In the genomic region with DNA sequence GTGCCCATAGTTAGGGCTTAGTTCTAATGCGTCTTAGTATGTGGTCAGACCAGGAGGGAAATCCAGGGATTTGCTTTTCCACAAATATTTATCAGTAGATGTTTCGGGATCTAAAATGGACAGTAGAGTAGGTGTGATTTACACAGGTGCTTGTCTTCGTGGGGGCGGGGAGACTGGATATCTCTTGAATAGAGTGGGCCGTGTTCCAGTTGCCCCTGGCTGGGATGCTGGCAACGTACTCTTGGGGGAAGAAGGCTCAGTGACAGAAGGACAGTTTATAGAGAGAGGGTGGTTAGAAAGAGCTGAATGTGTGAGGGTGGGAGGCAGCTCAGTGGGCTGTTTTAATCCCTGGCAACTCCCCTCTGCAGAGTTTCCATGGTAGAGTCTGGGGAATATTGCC, we compare ENCODE assay signal across 29 mouse cellular contexts.
A peak's percentile ranks its signal among the peaks of the same experiment; 100 is the strongest.
DNase-seq lines count a peak whose midpoint lies in the region; ATAC-seq and TF ChIP-seq lines count a peak whose summit lies in the region.
"Had no signal": no experiment of that assay in that cellular context is flagged by ENCODE, and none has a peak within 500 bp of the region (broad histone marks: within the 10 kb centered on the region; RNA-seq: fewer than 3 reads in every experiment).

No protein-coding gene starts in this region.

- in situ Hi-C loops in ES-E14 (cut with MboI; ENCODE audit: low sequenced_read_pairs in 2 of 2, unreplicated experiment in 2 of 2), result no loop called here

- no peaks in the 10 kb centered on the region for H3K9me3 ChIP-seq in embryonic facial prominence, embryonic 12.5 days
- H3K9me3 ChIP-seq in embryonic facial prominence, embryonic 10.5 days, result no peaks in the 10 kb centered on the region
- H3K9me3 ChIP-seq in heart, embryonic 13.5 days, result no peaks in the 10 kb centered on the region
- no peaks in the 10 kb centered on the region for H3K9me3 ChIP-seq in ES-E14 (ENCODE audit: control insufficient read depth, insufficient read depth, low read depth, low read length)
- H3K9me3 ChIP-seq: embryonic facial prominence, embryonic 15.5 days; G1E; hindbrain, embryonic 10.5 days; hindbrain, embryonic 13.5 days; intestine, embryonic 15.5 days had no signal

- ATAC-seq in embryonic facial prominence, embryonic 12.5 days (ENCODE audit: insufficient number of reproducible peaks, insufficient read depth, low FRiP score, low TSS enrichment), result no peak
- ATAC-seq in heart, embryonic 13.5 days (ENCODE audit: extremely low read depth, insufficient number of reproducible peaks, low FRiP score, low TSS enrichment), result no peak
- ATAC-seq: CD4-positive, CD25-positive, alpha-beta regulatory T cell, adult 4 months; forebrain, embryonic 14.5 days; hindbrain, embryonic 16.5 days; Patski had no signal

- H3K36me3 ChIP-seq in embryonic facial prominence, embryonic 12.5 days, result no peaks in the 10 kb centered on the region
- no peaks in the 10 kb centered on the region for H3K36me3 ChIP-seq in embryonic facial prominence, embryonic 10.5 days (replicated peaks)
- H3K36me3 ChIP-seq in heart, embryonic 13.5 days, result no peaks in the 10 kb centered on the region
- no peaks in the 10 kb centered on the region for H3K36me3 ChIP-seq in ES-E14 (ENCODE audit: control insufficient read depth, insufficient read depth, low read length, poor library complexity, severe bottlenecking)
- H3K36me3 ChIP-seq: embryonic facial prominence, embryonic 15.5 days; G1E; hindbrain, embryonic 10.5 days; hindbrain, embryonic 13.5 days; intestine, embryonic 15.5 days had no signal

- intact Hi-C loops in heart, postnatal 14 days (cut with DNase I), result no loop called here

- no peaks in the 10 kb centered on the region for H3K4me1 ChIP-seq in embryonic facial prominence, embryonic 12.5 days
- peaks cover 23% of the 10 kb centered on the region for H3K4me1 ChIP-seq in embryonic facial prominence, embryonic 10.5 days
- peaks cover 40% of the 10 kb centered on the region for H3K4me1 ChIP-seq in heart, embryonic 13.5 days
- peaks cover 10% of the 10 kb centered on the region in 2 experiments for H3K4me1 ChIP-seq in ES-E14 (ENCODE audit: control insufficient read depth in 2 of 2, insufficient read depth in 2 of 2, low read length in 2 of 2, poor library complexity in 1 of 2)
- H3K4me1 ChIP-seq: embryonic facial prominence, embryonic 15.5 days had no signal

- H3K9ac ChIP-seq in embryonic facial prominence, embryonic 12.5 days, result no peak overlapping the region
- no peak overlapping the region for H3K9ac ChIP-seq in heart, embryonic 13.5 days
- H3K9ac ChIP-seq in ES-E14 (ENCODE audit: insufficient read depth, low read depth, low read length, poor library complexity, severe bottlenecking), result no peak overlapping the region
- H3K9ac ChIP-seq: embryonic facial prominence, embryonic 15.5 days; forebrain, postnatal 0 days; hindbrain, embryonic 13.5 days; intestine, embryonic 15.5 days had no signal

- no peaks in the 10 kb centered on the region for H3K27me3 ChIP-seq in embryonic facial prominence, embryonic 12.5 days
- H3K27me3 ChIP-seq in embryonic facial prominence, embryonic 10.5 days (replicated peaks; ENCODE audit: low read depth, poor library complexity, severe bottlenecking), result peaks cover 6% of the 10 kb centered on the region; the same call in 1 of the 2 replicates
- H3K27me3 ChIP-seq in heart, embryonic 13.5 days (replicated peaks), result peaks cover 37% of the 10 kb centered on the region; the same call in 1 of the 2 replicates
- H3K27me3 ChIP-seq: embryonic facial prominence, embryonic 15.5 days; intestine, embryonic 15.5 days; Patski had no signal

- WGBS in embryonic facial prominence, embryonic 12.5 days, result 78% methylated on average over 6 of the region's 6 CpGs
- WGBS in embryonic facial prominence, embryonic 10.5 days, result 81% methylated on average over 6 of the region's 6 CpGs
- WGBS in heart, embryonic 13.5 days, result 75% methylated on average over 6 of the region's 6 CpGs

- DNase-seq in embryonic facial prominence, embryonic 10.5 days (ENCODE audit: low spot score), result no peak
- no peak for DNase-seq in heart, postnatal 14 days
- DNase-seq in ES-E14 (ENCODE audit: low read depth, low spot score), result no peak
- peak; percentile 35 for DNase-seq in yolk sac, embryonic 10.5 days (ENCODE audit: low spot score)
- no peak for DNase-seq in right cerebral cortex, postnatal 36 days (ENCODE audit: low spot score in 2 of 2)
- DNase-seq: adrenal gland, postnatal 10 days; adrenal gland, postnatal 36 days; cerebellum, adult 11-12 months; cerebellum, adult 8-10 months; cerebellum, postnatal 36 days; embryo, embryonic 11 days; forebrain, postnatal 0 days; gastrocnemius, postnatal 25 days; heart, adult 2 months; heart, postnatal 36 days; kidney, adult 11 months; kidney, adult 8-10 months had no signal

- H3K4me3 ChIP-seq in embryonic facial prominence, embryonic 12.5 days, result no peak overlapping the region
- no peak overlapping the region for H3K4me3 ChIP-seq in embryonic facial prominence, embryonic 10.5 days
- no peak overlapping the region for H3K4me3 ChIP-seq in heart, embryonic 13.5 days
- no peak overlapping the region for H3K4me3 ChIP-seq in ES-E14 (ENCODE audit: insufficient read depth in 1 of 2, low read depth in 1 of 2, low read length in 2 of 2, poor library complexity in 1 of 2, severe bottlenecking in 1 of 2)
- H3K4me3 ChIP-seq: embryonic facial prominence, embryonic 15.5 days; heart, adult 2 months; hindbrain, embryonic 10.5 days; hindbrain, embryonic 13.5 days; intestine, embryonic 15.5 days had no signal

- H3K4me2 ChIP-seq in embryonic facial prominence, embryonic 12.5 days (replicated peaks), result no peak overlapping the region
- no peak overlapping the region for H3K4me2 ChIP-seq in heart, embryonic 13.5 days
- H3K4me2 ChIP-seq: embryonic facial prominence, embryonic 15.5 days; heart, embryonic 11.5 days; hindbrain, embryonic 13.5 days; intestine, embryonic 15.5 days had no signal

- H3K27ac ChIP-seq in embryonic facial prominence, embryonic 12.5 days, result 0 out of 2 replicates have a peak overlapping the region, but pooled peaks have one; percentile 19
- H3K27ac ChIP-seq in embryonic facial prominence, embryonic 10.5 days (replicated peaks), result no peak overlapping the region
- H3K27ac ChIP-seq in heart, embryonic 13.5 days (replicated peaks), result 0 out of 2 replicates have a peak overlapping the region, but pooled peaks have one; percentile 5
- peak overlapping the region; percentile 33 for H3K27ac ChIP-seq in ES-E14 (ENCODE audit: insufficient read depth, low read depth, low read length, poor library complexity, severe bottlenecking)
- H3K27ac ChIP-seq: embryonic facial prominence, embryonic 15.5 days; heart, adult 2 months; hindbrain, embryonic 10.5 days; hindbrain, embryonic 13.5 days; intestine, embryonic 15.5 days had no signal

TF ChIP-seq in ES-E14, 5 proteins besides CTCF, POLR2A, EP300 and RAD21:
- TF ChIP-seq CHD2 (IDR thresholded peaks at IDR 0.05; ENCODE audit: low read depth, low read length) (no peak), ZNF384 (IDR thresholded peaks at IDR 0.05; ENCODE audit: low read depth, low read length) (no peak), HCFC1 (IDR thresholded peaks at IDR 0.05; ENCODE audit: borderline replicate concordance, insufficient read depth, low read length) (no peak), ZC3H11A (IDR thresholded peaks at IDR 0.05; ENCODE audit: borderline replicate concordance, low read depth, low read length) (no peak), MAFK (IDR thresholded peaks at IDR 0.05; ENCODE audit: insufficient read depth, low read depth, low read length) (no peak)
